27 mouse cellular contexts compared by ENCODE assay signal in the genomic region with DNA sequence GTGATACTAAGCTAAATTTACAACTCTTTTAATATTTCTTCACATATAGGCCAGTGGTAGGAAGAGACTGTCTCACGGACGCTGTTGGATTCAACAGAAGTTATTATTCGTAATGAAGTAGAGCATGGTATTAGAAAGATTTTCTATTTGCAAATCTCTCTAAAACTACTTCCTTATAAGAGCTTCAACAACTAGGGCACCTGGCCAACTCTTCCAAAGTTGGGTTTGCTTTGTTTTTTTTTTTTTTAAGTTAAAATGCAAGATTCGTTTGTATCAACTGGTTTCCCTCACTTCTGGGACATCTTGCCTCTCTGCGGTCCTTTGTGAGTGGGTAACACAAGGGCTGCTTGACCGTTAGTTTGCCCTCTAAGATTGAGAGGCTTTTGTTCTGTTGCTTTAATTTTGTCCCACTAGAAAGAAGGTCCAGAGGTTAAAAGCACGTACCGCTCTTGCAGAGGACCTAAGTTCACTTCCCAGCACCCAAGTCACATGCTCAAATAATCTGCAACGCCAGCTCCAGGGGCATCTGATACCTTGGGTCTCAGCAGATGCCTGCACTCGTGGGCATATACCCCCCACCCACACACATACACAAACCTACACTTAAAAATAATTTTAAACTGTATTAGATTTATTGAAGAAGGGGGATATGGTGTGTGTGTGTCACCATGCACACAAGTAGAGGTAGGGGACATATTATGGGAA.
A peak's percentile ranks its signal among the peaks of the same experiment; 100 is the strongest.
DNase-seq lines count a peak whose midpoint lies in the region; ATAC-seq and TF ChIP-seq lines count a peak whose summit lies in the region.
"Had no signal": no experiment of that assay in that cellular context is flagged by ENCODE, and none has a peak within 500 bp of the region (broad histone marks: within the 10 kb centered on the region; RNA-seq: fewer than 3 reads in every experiment).

No protein-coding gene starts in this region.

- H3K4me1 ChIP-seq in kidney, adult 2 months (ENCODE audit: control insufficient read depth, insufficient read depth, low read length) = no peaks in the 10 kb centered on the region
- H3K4me1 ChIP-seq in kidney, embryonic 14.5 days (ENCODE audit: control insufficient read depth, insufficient read depth, low read length) = no peaks in the 10 kb centered on the region
- H3K4me1 ChIP-seq: hindbrain, embryonic 10.5 days; limb, embryonic 10.5 days; liver, embryonic 15.5 days; midbrain, embryonic 13.5 days; neural tube, embryonic 12.5 days had no signal

- no peak overlapping the region for H3K4me2 ChIP-seq in kidney, embryonic 14.5 days (replicated peaks; ENCODE audit: low read depth, low read length)
- H3K4me2 ChIP-seq: embryonic facial prominence, embryonic 12.5 days; heart, embryonic 11.5 days; intestine, embryonic 15.5 days; liver, embryonic 15.5 days; midbrain, embryonic 13.5 days; neural tube, embryonic 12.5 days had no signal

- H3K27me3 ChIP-seq in kidney, adult 2 months (replicated peaks; ENCODE audit: control insufficient read depth, insufficient read depth, low read length) = no peaks in the 10 kb centered on the region
- no peaks in the 10 kb centered on the region for H3K27me3 ChIP-seq in kidney, embryonic 14.5 days (ENCODE audit: control insufficient read depth, insufficient read depth, low read length)
- H3K27me3 ChIP-seq: embryonic facial prominence, embryonic 12.5 days; intestine, embryonic 15.5 days; liver, embryonic 15.5 days; midbrain, embryonic 13.5 days; neural tube, embryonic 12.5 days had no signal

- no peak overlapping the region for H3K27ac ChIP-seq in kidney, adult 2 months (ENCODE audit: insufficient read depth, low read depth, low read length)
- no peak overlapping the region for H3K27ac ChIP-seq in kidney, embryonic 14.5 days (ENCODE audit: low read depth, low read length)
- H3K27ac ChIP-seq: embryonic facial prominence, embryonic 12.5 days; hindbrain, embryonic 10.5 days; intestine, embryonic 15.5 days; limb, embryonic 10.5 days; liver, embryonic 15.5 days; midbrain, embryonic 13.5 days; neural tube, embryonic 12.5 days had no signal

- no peak for ATAC-seq in kidney, embryonic 14.5 days (ENCODE audit: low FRiP score, low TSS enrichment)
- ATAC-seq: forebrain, postnatal 0 days; hindbrain, embryonic 16.5 days; intestine, embryonic 15.5 days; midbrain, embryonic 13.5 days had no signal

- H3K36me3 ChIP-seq in kidney, adult 2 months (ENCODE audit: control insufficient read depth, insufficient read depth, low read length) = no peaks in the 10 kb centered on the region
- H3K36me3 ChIP-seq in kidney, embryonic 14.5 days (ENCODE audit: control insufficient read depth, insufficient read depth, low read length) = peaks cover 3% of the 10 kb centered on the region; the same call in 1 of the 2 replicates
- H3K36me3 ChIP-seq: intestine, embryonic 15.5 days; limb, embryonic 10.5 days; liver, embryonic 15.5 days; midbrain, embryonic 13.5 days; neural tube, embryonic 12.5 days had no signal

- no peaks in the 10 kb centered on the region for H3K9me3 ChIP-seq in kidney, embryonic 14.5 days (ENCODE audit: control insufficient read depth, low read length)
- H3K9me3 ChIP-seq: embryonic facial prominence, embryonic 12.5 days; hindbrain, embryonic 10.5 days; intestine, embryonic 15.5 days; limb, embryonic 10.5 days; liver, embryonic 15.5 days; midbrain, embryonic 13.5 days; neural tube, embryonic 12.5 days had no signal

- no peak overlapping the region for H3K4me3 ChIP-seq in kidney, adult 2 months (ENCODE audit: insufficient read depth, low read depth, low read length)
- no peak overlapping the region for H3K4me3 ChIP-seq in kidney, embryonic 14.5 days (ENCODE audit: low read length)
- H3K4me3 ChIP-seq: embryonic facial prominence, embryonic 12.5 days; hindbrain, embryonic 10.5 days; intestine, embryonic 15.5 days; limb, embryonic 10.5 days; liver, embryonic 15.5 days; midbrain, embryonic 13.5 days; neural tube, embryonic 12.5 days had no signal

- DNase-seq in kidney, adult 2 months = peak; percentile 66
- DNase-seq in lung, postnatal 10 days = peak; percentile 24
- no peak for DNase-seq in lung, postnatal 36 days
- peak; percentile 47 for DNase-seq in kidney, postnatal 10 days
- DNase-seq in layer of hippocampus, postnatal 10 days (ENCODE audit: low spot score in 2 of 2) = no peak
- DNase-seq in neural tube, embryonic 10.5 days (ENCODE audit: extremely low spot score, low spot score) = no peak
- DNase-seq: adrenal gland, postnatal 14 days; cerebellum, adult 2 months; cerebellum, postnatal 25 days; gastrocnemius, postnatal 36 days; heart, postnatal 10 days; liver; retina, postnatal 1 day; right cerebral cortex, postnatal 25 days; spleen, adult 18-20 months; thymus, postnatal 25 days had no signal

- 56% methylated on average over 10 of the region's 10 CpGs for WGBS in kidney, adult 2 months
- WGBS in kidney, embryonic 14.5 days = 83% methylated on average over 10 of the region's 10 CpGs

- TF ChIP-seq CTCF in kidney, adult 2 months (conservative IDR thresholded peaks at IDR 0.05; ENCODE audit: insufficient read depth, insufficient read length, low read depth, low read length) = no peak

- TF ChIP-seq POLR2A in kidney, adult 2 months (IDR thresholded peaks at IDR 0.05; ENCODE audit: low read depth, low read length) = no peak

- H3K9ac ChIP-seq in kidney, embryonic 14.5 days (ENCODE audit: low read depth, low read length) = no peak overlapping the region
- H3K9ac ChIP-seq: embryonic facial prominence, embryonic 12.5 days; forebrain, postnatal 0 days; intestine, embryonic 15.5 days; liver, embryonic 15.5 days; midbrain, embryonic 13.5 days; neural tube, embryonic 12.5 days had no signal

Comparison
In these comparisons a context has a peak if more than half of its experiments do, and no peak if none do; other contexts are left out.
1. DNase-seq: peak in kidney, adult 2 months (single experiment), lung, postnatal 10 days (single experiment) and kidney, postnatal 10 days (single experiment); none in lung, postnatal 36 days (single experiment), layer of hippocampus, postnatal 10 days (0 of 2) and neural tube, embryonic 10.5 days (single experiment).